Mouse (Mus musculus): Measurements from ENCODE around the gene Ing1. TPM values are rescaled to one million over a fixed set of nuclear protein-coding genes. Genes with fewer than 3 reads are reported as not detected.

Gene Ing1
- polyA plus RNA-seq (2012; rRNA removed) = 15.8 and 18.7 TPM in 2 replicates

GRCm38 (mm10) chr8:11554799-11555719 is at the start of gene Ing1:
Gene Ing1, plus strand, starts transcription at chr8:11555571.

GRCm38 (mm10) chr8:11550281-11550948 is 5.0 kb upstream of the Ing1 start, which contains the start of gene Cars2:
Gene Cars2, minus strand, starts transcription at chr8:11550783.

Other genes starting within 250 kb of the Ing1 start
- gene Col4a2, start 242.8 kb upstream of the Ing1 start, polyA plus RNA-seq (2012; rRNA removed) = 4.6 and 4.9 TPM in 2 replicates
- gene Col4a1, start 242.7 kb upstream of the Ing1 start, polyA plus RNA-seq (2012; rRNA removed) = 15.8 and 16.4 TPM in 2 replicates
- gene Rab20, start 76.9 kb upstream of the Ing1 start, polyA plus RNA-seq (2012; rRNA removed) = 2.9 and 3.0 TPM in 2 replicates
- 26.0 and 29.5 TPM in 2 replicates for gene Naxd, start 58.1 kb upstream of the Ing1 start, polyA plus RNA-seq (2012; rRNA removed)
- 17.7 and 18.1 TPM in 2 replicates for gene Cars2, start 4.8 kb upstream of the Ing1 start, polyA plus RNA-seq (2012; rRNA removed)
- gene Ankrd10, start 80.2 kb downstream of the Ing1 start, polyA plus RNA-seq (2012; rRNA removed) = 24.5 and 27.5 TPM in 2 replicates
- not detected in 2 replicates for gene 1700016D06Rik, start 145.5 kb downstream of the Ing1 start, polyA plus RNA-seq (2012; rRNA removed)
- 6.4 and 7.2 TPM in 2 replicates for gene Arhgef7, start 172.2 kb downstream of the Ing1 start, polyA plus RNA-seq (2012; rRNA removed)